Mouse (Mus musculus) forebrain, embryonic 10.5 days (tissue): ENCODE results near the gene Crtac1. TPM values are rescaled to one million over a fixed set of nuclear protein-coding genes. Genes with fewer than 3 reads are reported as not detected.

ENCODE experiments used
- DNase-seq: peaks from one replicate; pipeline ENCODE4 v3.0.0-alpha.2; 2017; ENCODE audit warnings: low spot score; ENCODE audit errors: extremely low spot score
- H3K27ac ChIP-seq: fragments of 300-500 bp; sonication (generic); 2 replicates; pipeline ENCODE4 v1.5.1; 2016; ENCODE audit warnings: mild to moderate bottlenecking
- H3K27me3 ChIP-seq: fragments of 300-500 bp; sonication (generic); 2 replicates; pipeline ENCODE4 v1.6.1; 2016; ENCODE audit warnings: mild to moderate bottlenecking; ENCODE audit not compliant: poor library complexity, severe bottlenecking
- H3K36me3 ChIP-seq: fragments of 300-500 bp; sonication (generic); replicated peaks from 2 replicates; pipeline ENCODE4 v1.6.1; 2016; ENCODE audit warnings: mild to moderate bottlenecking, moderate library complexity
- H3K4me1 ChIP-seq: fragments of 300-500 bp; sonication (generic); 2 replicates; pipeline ENCODE4 v1.6.1; 2016
- H3K4me3 ChIP-seq: fragments of 300-500 bp; sonication (generic); 2 replicates; pipeline ENCODE4 v1.5.1; 2016; ENCODE audit warnings: mild to moderate bottlenecking, moderate library complexity
- H3K9me3 ChIP-seq: fragments of 300-500 bp; sonication (generic); 2 replicates; pipeline ENCODE4 v1.6.1; 2016; ENCODE audit warnings: mild to moderate bottlenecking, moderate library complexity
- WGBS: fragments of 180-500 bp; shearing (Covaris S2); methylation state at CpG from one replicate; pipeline ENCODE4 v1.1.7; 2016; 5-methylcytosine and 5-hydroxymethylcytosine counted together
- polyA plus RNA-seq: library from polyadenylated mRNA; unstranded; fragments of >200 nt; fragmentation: Nextera tagmentation; extraction: Ambion mirVana; gene quantifications from 2 replicates; pipeline ENCODE4 v1.2.1, GENCODE M21; 2016

The Crtac1 gene
- polyA plus RNA-seq, 1 experiment from 2014 or later, result 9.5 TPM

DNA sequence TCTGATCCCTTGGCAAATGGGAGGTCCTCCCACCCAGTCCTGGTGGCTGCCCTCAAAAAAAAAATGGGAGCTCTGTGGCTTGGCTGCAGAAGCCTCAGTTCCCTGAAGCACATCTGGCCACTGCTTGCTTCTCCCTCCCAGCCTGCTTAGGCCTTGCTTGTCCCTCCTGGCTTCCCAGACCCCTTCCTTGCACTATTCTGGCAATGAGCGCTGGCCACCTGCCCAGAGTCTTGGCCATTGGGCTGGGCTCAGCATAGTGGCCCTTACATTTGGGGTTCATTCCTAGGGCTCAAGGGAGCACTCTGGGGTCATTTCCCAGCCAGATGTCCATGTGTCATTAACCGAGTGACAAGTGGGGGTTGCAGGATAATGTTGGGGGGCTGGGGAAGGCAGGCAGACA, 115.1 kb downstream of the Crtac1 start:
- H3K4me1 ChIP-seq, result peaks cover 51% of the 10 kb centered on the region
- no peak overlapping the region for H3K4me3 ChIP-seq
- no peak for DNase-seq
- no peak overlapping the region for H3K27ac ChIP-seq
- peaks cover 56% of the 10 kb centered on the region for H3K27me3 ChIP-seq
- no peaks in the 10 kb centered on the region for H3K9me3 ChIP-seq
- H3K36me3 ChIP-seq, result no peaks in the 10 kb centered on the region
- 87% methylated on average over 2 of the region's 2 CpGs for WGBS

DNA sequence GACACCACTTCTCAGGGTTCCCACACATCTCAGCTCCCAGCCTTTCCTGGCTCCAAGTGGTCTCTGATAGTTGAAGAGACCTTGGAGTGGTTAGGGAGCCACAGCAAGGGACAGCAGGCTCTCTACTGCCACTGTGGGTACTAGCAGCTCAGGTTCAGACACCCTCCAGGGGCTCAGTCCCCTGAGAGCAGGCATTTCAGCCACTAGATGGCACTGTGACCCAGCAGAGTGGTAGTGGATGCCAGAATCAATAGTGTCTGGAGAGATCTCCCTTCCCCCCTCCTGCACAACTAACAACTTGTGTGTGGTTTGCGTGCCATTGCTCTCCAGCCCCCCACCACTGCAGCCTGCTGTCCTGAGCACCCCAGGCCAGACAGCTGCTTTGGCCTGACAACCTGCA, 115.7 kb downstream of the Crtac1 start:
- Histone ChIP-seq H3K9me3 (no peaks in the 10 kb centered on the region), H3K27me3 (peaks cover 61% of the 10 kb centered on the region), H3K27ac (0 out of 2 replicates have a peak overlapping the region, but pooled peaks have one; percentile 35), H3K4me1 (peaks cover 51% of the 10 kb centered on the region), H3K36me3 (no peaks in the 10 kb centered on the region), H3K4me3 (no peak overlapping the region)
- WGBS, result 6% methylated on average over 1 of the region's 1 CpGs
- peak; percentile 86 for DNase-seq

DNA sequence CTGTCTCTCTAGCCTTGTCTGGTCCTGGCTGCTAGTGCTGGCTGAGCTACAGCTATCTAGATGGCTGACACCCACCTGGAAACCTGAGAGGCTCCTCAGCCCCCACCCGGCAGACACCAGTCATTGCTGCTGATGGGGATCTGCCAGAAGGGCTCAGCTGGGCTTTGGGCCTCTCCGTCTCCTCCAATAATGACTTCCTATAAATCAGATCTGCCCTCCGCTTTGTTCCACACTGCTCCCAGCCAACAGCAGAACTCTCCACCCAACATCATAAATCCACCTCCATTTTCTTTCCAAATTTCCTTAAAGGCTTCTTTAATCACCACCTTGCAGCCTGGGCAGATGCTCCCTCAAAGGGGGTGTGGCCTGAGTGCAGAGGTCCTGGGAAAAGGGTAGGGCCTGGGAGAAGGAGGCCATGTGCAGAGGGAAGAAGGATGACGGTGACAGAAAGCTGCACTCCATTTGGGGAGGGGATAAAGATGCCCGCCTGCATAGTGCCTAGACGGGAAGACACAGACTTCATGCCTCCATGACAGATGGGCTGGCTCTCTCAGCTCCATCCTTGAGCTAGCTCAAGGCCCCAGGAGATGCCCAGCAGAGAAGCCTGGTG, 116.4 kb downstream of the Crtac1 start:
- Histone ChIP-seq H3K9me3 (no peaks in the 10 kb centered on the region), H3K4me1 (peaks cover 51% of the 10 kb centered on the region), H3K27me3 (peaks cover 64% of the 10 kb centered on the region), H3K4me3 (no peak overlapping the region), H3K36me3 (no peaks in the 10 kb centered on the region), H3K27ac (no peak overlapping the region)
- WGBS, result 83% methylated on average over 6 of the region's 6 CpGs
- no peak for DNase-seq

DNA sequence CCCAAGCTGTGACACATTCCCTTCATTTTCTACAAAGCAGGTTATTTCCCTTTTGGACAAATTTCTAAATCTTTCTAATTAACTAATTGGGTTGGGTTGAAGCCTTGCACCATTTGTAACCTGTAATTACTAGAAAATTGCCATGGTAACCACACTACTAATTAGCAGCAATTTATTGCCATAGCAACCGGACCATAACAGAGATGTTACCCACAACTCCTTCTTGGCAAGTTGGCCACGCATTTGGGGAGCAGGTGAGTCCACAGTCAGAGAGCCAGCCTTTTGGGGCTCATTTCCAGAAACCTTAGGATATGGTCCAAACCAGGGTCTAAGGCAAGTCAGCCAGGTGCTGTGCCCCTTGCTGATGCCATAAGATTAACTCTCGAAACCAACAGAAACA, 119.4 kb downstream of the Crtac1 start:
- 81% methylated on average over 3 of the region's 3 CpGs for WGBS
- no peaks in the 10 kb centered on the region for H3K36me3 ChIP-seq
- H3K27ac ChIP-seq, result no peak overlapping the region
- H3K4me3 ChIP-seq, result no peak overlapping the region
- peaks cover 57% of the 10 kb centered on the region for H3K27me3 ChIP-seq
- no peaks in the 10 kb centered on the region for H3K9me3 ChIP-seq
- DNase-seq, result no peak
- peaks cover 34% of the 10 kb centered on the region for H3K4me1 ChIP-seq

DNA sequence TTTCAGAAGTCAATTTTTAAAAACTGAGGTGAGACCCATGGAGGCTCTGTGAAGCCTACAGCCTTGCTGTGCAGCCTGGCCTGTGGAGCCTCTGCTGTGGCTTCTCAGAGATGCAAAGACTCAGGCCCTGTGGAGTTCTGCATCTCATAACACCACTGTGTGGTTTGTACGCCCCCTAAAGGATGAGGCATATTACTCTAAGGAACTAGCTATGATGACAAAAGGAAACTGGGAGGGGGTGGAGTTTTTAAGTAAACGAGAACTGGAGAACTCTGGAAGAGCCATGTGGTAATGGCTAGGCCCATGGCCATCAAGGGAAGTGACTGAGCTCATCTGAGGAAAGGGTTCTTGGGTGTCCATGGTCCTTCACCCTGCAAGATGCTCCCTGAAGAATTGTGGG, 120.3 kb downstream of the Crtac1 start:
- H3K27me3 ChIP-seq, result peaks cover 59% of the 10 kb centered on the region; the same call in 1 of the 2 replicates
- H3K4me1 ChIP-seq, result peaks cover 34% of the 10 kb centered on the region
- no peaks in the 10 kb centered on the region for H3K36me3 ChIP-seq
- H3K9me3 ChIP-seq, result no peaks in the 10 kb centered on the region
- no peak overlapping the region for H3K27ac ChIP-seq
- 48% methylated on average over 2 of the region's 2 CpGs for WGBS
- H3K4me3 ChIP-seq, result no peak overlapping the region
- no peak for DNase-seq

DNA sequence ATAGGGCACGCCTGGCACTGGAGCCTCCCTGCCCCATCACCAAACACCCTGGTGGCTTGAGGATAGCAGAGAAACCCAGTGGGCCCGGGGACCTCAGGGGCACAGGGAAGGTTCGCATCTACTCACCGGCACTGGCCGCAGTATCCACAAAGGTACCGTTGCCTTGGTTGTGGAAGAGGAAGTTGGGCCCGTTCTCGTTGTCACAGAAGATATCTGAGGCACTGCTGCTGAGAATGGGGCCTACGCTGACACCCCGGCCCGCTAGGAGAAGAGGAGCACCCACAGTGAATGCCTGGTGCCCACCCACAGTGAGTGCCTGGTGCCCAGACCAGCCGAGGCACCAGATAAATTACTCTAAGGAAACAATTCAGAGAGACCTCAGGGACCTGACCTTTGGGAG, 122.7 kb downstream of the Crtac1 start:
- H3K27me3 ChIP-seq, result peaks cover 50% of the 10 kb centered on the region; the same call in 1 of the 2 replicates
- H3K36me3 ChIP-seq, result no peaks in the 10 kb centered on the region
- peaks cover 29% of the 10 kb centered on the region for H3K4me1 ChIP-seq
- no peak overlapping the region for H3K27ac ChIP-seq
- WGBS, result 88% methylated on average over 12 of the region's 12 CpGs
- H3K4me3 ChIP-seq, result no peak overlapping the region
- H3K9me3 ChIP-seq, result no peaks in the 10 kb centered on the region
- DNase-seq, result no peak

DNA sequence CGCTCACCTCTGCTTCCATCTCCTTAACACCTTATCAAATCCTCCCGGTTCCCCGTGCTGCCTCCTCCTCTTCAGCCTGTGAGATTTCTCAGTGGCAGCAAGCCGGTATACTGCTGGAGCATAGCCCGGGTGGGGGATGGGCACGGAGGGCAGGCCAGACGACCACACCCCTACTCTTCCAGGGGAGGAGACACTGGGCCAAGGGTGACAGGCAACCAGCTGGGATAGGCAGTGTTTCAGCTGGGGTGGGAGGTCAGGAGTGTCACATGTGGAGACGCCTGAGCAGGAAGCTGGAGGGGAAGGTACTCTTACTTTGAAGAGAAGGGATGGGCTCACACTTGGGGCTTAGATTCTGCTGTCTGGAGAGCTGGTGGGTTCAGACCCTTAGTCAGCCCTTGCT, 124.6 kb downstream of the Crtac1 start:
- Histone ChIP-seq H3K4me3 (no peak overlapping the region), H3K27me3 (peaks cover 56% of the 10 kb centered on the region), H3K4me1 (peaks cover 38% of the 10 kb centered on the region), H3K36me3 (no peaks in the 10 kb centered on the region), H3K9me3 (no peaks in the 10 kb centered on the region), H3K27ac (0 out of 2 replicates have a peak overlapping the region, but pooled peaks have one; percentile 35)
- 16% methylated on average over 8 of the region's 8 CpGs for WGBS
- no peak for DNase-seq

DNA sequence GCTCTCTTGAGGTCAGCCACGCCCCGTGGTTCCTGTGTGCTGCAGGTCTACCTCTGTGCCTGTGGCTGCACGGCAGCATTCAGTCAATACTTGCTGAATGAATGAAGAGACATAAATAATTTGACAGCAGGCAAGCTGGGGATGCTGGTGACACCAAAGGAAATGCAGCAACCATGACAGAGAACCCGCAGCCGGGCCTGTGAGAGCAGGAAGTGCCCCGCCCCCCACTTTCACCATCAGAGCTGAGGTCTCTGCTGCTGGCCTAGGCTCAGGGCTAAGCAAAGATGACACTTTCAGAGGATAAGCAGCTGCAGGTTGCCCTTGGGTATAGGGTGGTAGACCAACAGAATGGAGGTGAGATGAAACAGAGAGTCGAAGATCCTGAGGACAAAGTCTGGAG, 125.4 kb downstream of the Crtac1 start:
- H3K4me3 ChIP-seq, result no peak overlapping the region
- peaks cover 41% of the 10 kb centered on the region for H3K4me1 ChIP-seq
- 75% methylated on average over 7 of the region's 7 CpGs for WGBS
- no peaks in the 10 kb centered on the region for H3K36me3 ChIP-seq
- no peaks in the 10 kb centered on the region for H3K9me3 ChIP-seq
- no peak for DNase-seq
- H3K27me3 ChIP-seq, result peaks cover 58% of the 10 kb centered on the region
- H3K27ac ChIP-seq, result no peak overlapping the region

DNA sequence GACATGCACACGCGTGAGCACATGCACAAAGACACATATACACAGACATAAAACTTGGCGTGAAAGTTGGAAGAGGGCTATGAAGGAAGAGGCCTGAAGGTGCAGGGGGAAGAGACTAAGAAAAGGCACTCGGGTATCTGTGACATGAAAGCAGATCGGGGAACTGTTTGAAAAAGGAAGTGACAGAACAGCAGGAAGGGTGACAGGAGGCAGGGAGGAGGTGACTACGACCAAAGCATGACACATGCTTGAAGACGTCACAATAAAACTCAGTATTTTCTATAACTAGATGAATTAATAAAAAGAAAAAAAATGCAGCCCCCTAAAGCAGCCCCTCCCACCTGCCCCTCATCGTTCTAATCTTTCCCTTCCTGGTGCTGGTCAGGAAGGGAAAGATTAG, 125.8 kb downstream of the Crtac1 start:
- 81% methylated on average over 8 of the region's 8 CpGs for WGBS
- H3K36me3 ChIP-seq, result no peaks in the 10 kb centered on the region
- H3K4me1 ChIP-seq, result peaks cover 46% of the 10 kb centered on the region
- no peaks in the 10 kb centered on the region for H3K9me3 ChIP-seq
- DNase-seq, result no peak
- H3K4me3 ChIP-seq, result no peak overlapping the region
- H3K27me3 ChIP-seq, result peaks cover 54% of the 10 kb centered on the region
- no peak overlapping the region for H3K27ac ChIP-seq

DNA sequence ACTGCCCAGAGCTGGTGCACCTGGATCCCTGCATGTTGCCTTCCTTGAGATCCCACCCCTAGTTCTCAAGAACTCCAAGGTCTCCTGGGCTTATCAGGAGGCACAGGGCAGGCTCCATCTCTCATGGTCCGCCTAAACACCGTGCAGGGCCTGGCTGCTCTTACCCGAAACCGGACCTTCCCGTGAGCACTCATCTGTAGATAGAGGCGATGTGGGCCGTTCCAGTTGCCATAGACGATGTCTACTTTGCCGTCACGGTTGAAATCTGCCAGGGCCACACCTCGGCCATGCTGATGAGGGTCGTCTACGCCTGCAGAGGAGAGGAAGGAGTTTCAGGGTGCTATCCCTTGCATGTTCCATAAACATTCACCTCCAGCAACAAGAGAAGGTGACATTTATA, 127.1 kb downstream of the Crtac1 start:
- Histone ChIP-seq H3K27ac (no peak overlapping the region), H3K36me3 (no peaks in the 10 kb centered on the region), H3K27me3 (peaks cover 63% of the 10 kb centered on the region), H3K9me3 (no peaks in the 10 kb centered on the region), H3K4me1 (peaks cover 56% of the 10 kb centered on the region), H3K4me3 (no peak overlapping the region)
- 91% methylated on average over 13 of the region's 13 CpGs for WGBS
- DNase-seq, result no peak

DNA sequence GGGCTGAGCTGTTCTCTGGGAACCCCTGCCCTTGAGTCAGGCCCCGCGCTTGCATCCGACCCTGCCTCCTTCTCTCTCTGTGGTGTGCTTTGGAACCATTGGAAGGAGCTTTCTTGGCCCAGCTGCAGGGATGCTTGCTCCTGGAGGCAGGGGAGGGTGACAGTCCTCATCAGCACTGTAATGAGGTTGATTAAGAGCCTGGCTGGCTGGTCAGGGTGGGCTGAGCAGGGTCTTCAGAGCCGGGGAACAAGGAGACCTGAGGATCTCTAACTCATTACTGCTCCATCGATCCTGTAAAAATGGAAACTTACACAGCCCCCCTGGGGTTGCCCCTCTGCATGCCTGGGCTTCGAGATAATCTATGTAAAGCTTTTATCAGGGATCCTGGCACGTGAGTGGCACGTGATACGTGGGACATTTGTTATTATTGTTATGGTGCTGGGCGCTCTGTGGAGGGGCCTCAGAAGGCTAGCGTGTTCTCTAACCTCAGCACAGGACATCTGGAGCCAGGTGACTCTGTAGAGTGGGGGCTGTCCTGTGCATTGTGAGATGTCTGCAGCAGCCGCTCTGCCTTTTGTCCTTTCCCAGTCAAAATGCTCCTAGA, 128.3 kb downstream of the Crtac1 start:
- no peak for DNase-seq
- peaks cover 61% of the 10 kb centered on the region for H3K4me1 ChIP-seq
- H3K9me3 ChIP-seq, result no peaks in the 10 kb centered on the region
- 61% methylated on average over 12 of the region's 12 CpGs for WGBS
- H3K27me3 ChIP-seq, result peaks cover 60% of the 10 kb centered on the region
- no peak overlapping the region for H3K27ac ChIP-seq
- H3K36me3 ChIP-seq, result no peaks in the 10 kb centered on the region
- H3K4me3 ChIP-seq, result no peak overlapping the region

DNA sequence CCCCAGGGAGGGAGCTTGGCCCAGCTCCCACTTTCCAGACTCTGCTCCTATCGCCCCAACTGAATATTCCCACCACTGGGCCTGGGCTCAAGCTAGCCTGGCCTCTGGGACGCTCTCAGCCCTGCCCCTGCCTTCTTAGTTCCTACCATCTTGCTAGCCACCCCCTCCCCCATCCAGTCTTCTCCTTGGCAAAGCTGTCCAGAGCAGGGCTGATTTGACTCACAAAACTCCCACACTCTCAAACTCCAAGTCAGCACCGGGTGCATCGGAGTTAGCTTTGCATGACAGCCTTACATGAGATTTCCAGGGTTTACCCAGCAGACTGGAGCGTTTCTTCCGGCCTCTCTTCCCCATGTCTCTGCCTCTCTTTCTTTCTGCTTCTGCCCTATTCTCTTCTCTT, 138.4 kb downstream of the Crtac1 start:
- no peak overlapping the region for H3K4me3 ChIP-seq
- peaks cover 34% of the 10 kb centered on the region for H3K4me1 ChIP-seq
- H3K27me3 ChIP-seq, result peaks cover 22% of the 10 kb centered on the region
- H3K27ac ChIP-seq, result peak overlapping the region; percentile 56
- H3K9me3 ChIP-seq, result no peaks in the 10 kb centered on the region
- 77% methylated on average over 6 of the region's 6 CpGs for WGBS
- no peak for DNase-seq
- H3K36me3 ChIP-seq, result no peaks in the 10 kb centered on the region

DNA sequence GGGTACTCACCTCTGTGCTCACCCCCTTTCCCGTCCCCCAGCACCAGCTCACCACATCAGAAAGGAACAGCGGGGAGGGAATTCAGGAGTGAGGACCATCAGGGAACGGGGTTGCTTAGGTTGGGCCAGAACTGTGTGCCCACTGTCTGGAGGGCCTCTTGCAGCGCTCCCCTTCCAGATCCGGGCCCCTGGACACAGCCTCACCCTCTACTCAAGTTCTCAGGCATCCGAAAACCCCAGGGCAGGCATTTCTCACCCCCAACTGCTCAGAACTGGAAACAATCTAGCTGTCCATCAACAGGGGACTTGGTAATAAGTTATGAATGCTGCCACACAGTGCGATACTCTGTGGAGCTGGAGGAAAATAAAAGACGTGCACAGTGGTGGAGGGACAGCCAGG, 139.5 kb downstream of the Crtac1 start:
- Histone ChIP-seq H3K36me3 (no peaks in the 10 kb centered on the region), H3K27ac (peak overlapping the region; percentile 77), H3K4me1 (peaks cover 34% of the 10 kb centered on the region), H3K9me3 (no peaks in the 10 kb centered on the region), H3K4me3 (no peak overlapping the region), H3K27me3 (peaks cover 15% of the 10 kb centered on the region)
- no peak for DNase-seq
- 40% methylated on average over 8 of the region's 8 CpGs for WGBS
